11 mouse cellular contexts compared by ENCODE assay signal in the genomic region with DNA sequence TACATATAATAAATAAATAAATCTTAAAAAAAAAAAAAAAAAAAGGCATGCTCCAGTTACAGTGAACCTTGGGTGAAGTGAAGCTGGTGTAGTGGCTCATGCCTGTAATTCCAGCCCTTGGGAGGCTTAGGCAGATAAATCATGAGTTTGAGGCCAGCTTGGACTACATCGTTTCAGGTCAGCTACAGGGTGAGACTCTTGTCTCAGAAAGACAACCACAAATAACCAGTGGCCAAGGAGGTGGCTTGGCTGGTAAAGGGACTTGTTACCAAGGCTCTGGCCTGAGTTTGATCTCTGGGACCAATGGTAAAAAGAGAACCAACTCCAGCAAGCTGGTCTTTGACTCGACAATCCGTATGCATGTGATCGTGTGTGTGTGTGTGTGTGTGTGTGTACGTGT. TPM values are rescaled to one million over a fixed set of nuclear protein-coding genes. Genes with fewer than 3 reads are reported as not detected.
A peak's percentile ranks its signal among the peaks of the same experiment; 100 is the strongest.
DNase-seq lines count a peak whose midpoint lies in the region; ATAC-seq and TF ChIP-seq lines count a peak whose summit lies in the region.
"Had no signal": no experiment of that assay in that cellular context is flagged by ENCODE, and none has a peak within 500 bp of the region (broad histone marks: within the 10 kb centered on the region; RNA-seq: fewer than 3 reads in every experiment).

No protein-coding gene starts in this region.

- peak overlapping the region in 1 of 2 experiments; percentile 1; a peak in 1 of 4 replicates for H3K4me3 ChIP-seq in heart, embryonic 14.5 days (ENCODE audit: control insufficient read depth in 1 of 2, insufficient read depth in 1 of 2, low read depth in 1 of 2, low read length in 2 of 2)
- peak overlapping the region; percentile 23 for H3K4me3 ChIP-seq in lung, postnatal 0 days (ENCODE audit: low read depth, low read length)
- H3K4me3 ChIP-seq in lung, adult 2 months (replicated peaks; ENCODE audit: extremely low read depth, low read depth, low read length): no peak overlapping the region
- H3K4me3 ChIP-seq in intestine, embryonic 16.5 days (ENCODE audit: low read length): no peak overlapping the region
- H3K4me3 ChIP-seq in stomach, embryonic 15.5 days (replicated peaks): no peak overlapping the region
- H3K4me3 ChIP-seq: forebrain, embryonic 10.5 days had no signal

- TF ChIP-seq EP300 in lung, postnatal 0 days (IDR thresholded peaks at IDR 0.05): no peak

- H3K9ac ChIP-seq in heart, embryonic 14.5 days (ENCODE audit: low read length): no peak overlapping the region
- H3K9ac ChIP-seq in lung, postnatal 0 days (replicated peaks; ENCODE audit: low read depth): 0 out of 2 replicates have a peak overlapping the region, but pooled peaks have one; percentile 1
- no peak overlapping the region for H3K9ac ChIP-seq in intestine, embryonic 16.5 days (ENCODE audit: low read depth, low read length)
- no peak overlapping the region for H3K9ac ChIP-seq in stomach, embryonic 15.5 days

- H3K27ac ChIP-seq in heart, embryonic 14.5 days (replicated peaks in 1 of 2; ENCODE audit: control insufficient read depth in 1 of 2, insufficient read depth in 1 of 2, low read depth in 2 of 2, low read length in 2 of 2): no peak overlapping the region
- no peak overlapping the region for H3K27ac ChIP-seq in lung, postnatal 0 days (ENCODE audit: low read length)
- H3K27ac ChIP-seq in intestine, embryonic 16.5 days (ENCODE audit: low read length): no peak overlapping the region
- no peak overlapping the region for H3K27ac ChIP-seq in stomach, embryonic 15.5 days
- H3K27ac ChIP-seq: forebrain, embryonic 10.5 days had no signal

- no peaks in the 10 kb centered on the region for H3K9me3 ChIP-seq in heart, embryonic 14.5 days (ENCODE audit: control insufficient read depth, low read length)
- no peaks in the 10 kb centered on the region for H3K9me3 ChIP-seq in lung, postnatal 0 days (ENCODE audit: low read length)
- no peaks in the 10 kb centered on the region for H3K9me3 ChIP-seq in intestine, embryonic 16.5 days (ENCODE audit: control insufficient read depth, low read length)
- H3K9me3 ChIP-seq in stomach, embryonic 15.5 days: no peaks in the 10 kb centered on the region
- H3K9me3 ChIP-seq: forebrain, embryonic 10.5 days had no signal

- peaks cover 15% of the 10 kb centered on the region for H3K36me3 ChIP-seq in heart, embryonic 14.5 days (ENCODE audit: control insufficient read depth, insufficient read depth, low read length)
- 0 out of 2 replicates have a peak, but pooled peaks cover 11% of the 10 kb centered on the region for H3K36me3 ChIP-seq in lung, postnatal 0 days (ENCODE audit: insufficient read depth, low read length)
- H3K36me3 ChIP-seq in intestine, embryonic 16.5 days (ENCODE audit: control insufficient read depth, insufficient read depth, low read length): 0 out of 2 replicates have a peak, but pooled peaks cover 6% of the 10 kb centered on the region
- H3K36me3 ChIP-seq in stomach, embryonic 15.5 days: peaks cover 2% of the 10 kb centered on the region; the same call in 1 of the 2 replicates
- H3K36me3 ChIP-seq: forebrain, embryonic 10.5 days had no signal

- no peak for TF ChIP-seq POLR2A in lung, adult 2 months (IDR thresholded peaks at IDR 0.05; ENCODE audit: borderline replicate concordance, extremely low read depth, low read depth, low read length)

- 94% methylated on average over 5 of the region's 5 CpGs for WGBS in heart, embryonic 14.5 days
- 79% methylated on average over 5 of the region's 5 CpGs for WGBS in lung, postnatal 0 days
- WGBS in lung, adult 2 months: 70% methylated on average over 5 of the region's 5 CpGs
- WGBS in intestine, embryonic 16.5 days: 74% methylated on average over 5 of the region's 5 CpGs
- WGBS in stomach, embryonic 15.5 days: 84% methylated on average over 5 of the region's 5 CpGs

- no peak for DNase-seq in heart, adult 11 months
- no peak for DNase-seq in lung, postnatal 0 days (ENCODE audit: low spot score)
- DNase-seq in lung, adult 2 months: no peak
- DNase-seq in layer of hippocampus, postnatal 36 days: no peak
- no peak for DNase-seq in ovary, postnatal 36 days (ENCODE audit: low spot score)
- DNase-seq: gastrocnemius, postnatal 36 days; kidney, postnatal 10 days had no signal

- no peak for TF ChIP-seq CTCF in lung, postnatal 0 days (IDR thresholded peaks at IDR 0.05)
- no peak for TF ChIP-seq CTCF in lung, adult 2 months (IDR thresholded peaks at IDR 0.05; ENCODE audit: insufficient read depth, low read length)

- peaks cover 18 to 23% of the 10 kb centered on the region in 2 experiments for H3K4me1 ChIP-seq in heart, embryonic 14.5 days (ENCODE audit: control insufficient read depth in 2 of 2, insufficient read depth in 2 of 2, low read length in 2 of 2)
- H3K4me1 ChIP-seq in lung, postnatal 0 days (ENCODE audit: insufficient read depth, low read depth, low read length): peaks cover 16% of the 10 kb centered on the region; the same call in 1 of the 2 replicates
- peaks cover 18% of the 10 kb centered on the region for H3K4me1 ChIP-seq in lung, adult 2 months (ENCODE audit: control insufficient read depth, insufficient read depth, low read length)
- peaks cover 26% of the 10 kb centered on the region for H3K4me1 ChIP-seq in intestine, embryonic 16.5 days (ENCODE audit: control insufficient read depth, insufficient read depth, low read length)
- H3K4me1 ChIP-seq in stomach, embryonic 15.5 days: peaks cover 14% of the 10 kb centered on the region

- peak overlapping the region; percentile 52 for H3K4me2 ChIP-seq in heart, embryonic 14.5 days (ENCODE audit: low read length)
- H3K4me2 ChIP-seq in lung, postnatal 0 days (replicated peaks; ENCODE audit: low read depth, low read length): peak overlapping the region; percentile 87
- peak overlapping the region; percentile 49 for H3K4me2 ChIP-seq in intestine, embryonic 16.5 days (ENCODE audit: low read depth, low read length)
- H3K4me2 ChIP-seq in stomach, embryonic 15.5 days: peak overlapping the region; percentile 29

- ATAC-seq in heart, embryonic 14.5 days (ENCODE audit: insufficient number of reproducible peaks, insufficient read depth, low FRiP score, low read depth): no peak
- ATAC-seq in lung, postnatal 0 days: no peak
- ATAC-seq in intestine, embryonic 16.5 days: no peak
- no peak for ATAC-seq in stomach, embryonic 15.5 days (ENCODE audit: insufficient read depth, low FRiP score, low read depth)

- H3K27me3 ChIP-seq in heart, embryonic 14.5 days (ENCODE audit: control insufficient read depth, insufficient read depth, low read length): no peaks in the 10 kb centered on the region
- no peaks in the 10 kb centered on the region for H3K27me3 ChIP-seq in lung, postnatal 0 days (replicated peaks; ENCODE audit: insufficient read depth, low read length)
- H3K27me3 ChIP-seq in intestine, embryonic 16.5 days (replicated peaks; ENCODE audit: control insufficient read depth, insufficient read depth, low read length): no peaks in the 10 kb centered on the region
- no peaks in the 10 kb centered on the region for H3K27me3 ChIP-seq in stomach, embryonic 15.5 days (replicated peaks)

RNA-seq across cellular contexts. Expression of a gene that starts 2.9 kb away (rescaled TPM):
- 15.9 and 16.7 TPM in 2 replicates for polyA plus RNA-seq in heart, embryonic 14.5 days (2014; fragmentation: Nextera tagmentation; extraction: Ambion mirVana)
- polyA plus RNA-seq in lung, postnatal 0 days (2015; fragmentation: Nextera tagmentation; extraction: Ambion mirVana): 23.5 and 24.3 TPM in 2 replicates
- 51.5 and 52.9 TPM in 2 replicates for polyA plus RNA-seq in lung, adult 2 months (2012; rRNA removed)
- 27.5 and 27.6 TPM in 2 replicates for polyA plus RNA-seq in intestine, embryonic 16.5 days (2015; fragmentation: Nextera tagmentation; extraction: Ambion mirVana)
- polyA plus RNA-seq in stomach, embryonic 15.5 days (2015; fragmentation: Nextera tagmentation; extraction: Ambion mirVana): 28.4 and 29.6 TPM in 2 replicates
- total RNA-seq in layer of hippocampus, postnatal 36 days (2021): 1 to 10 TPM; 3.4 to 4.5 TPM

RNA-seq across cellular contexts. Expression of a gene that starts 32.0 kb away (rescaled TPM):
- polyA plus RNA-seq in heart, embryonic 14.5 days (2014; fragmentation: Nextera tagmentation; extraction: Ambion mirVana): 6.5 and 6.6 TPM in 2 replicates
- polyA plus RNA-seq in lung, postnatal 0 days (2015; fragmentation: Nextera tagmentation; extraction: Ambion mirVana): 5.6 and 5.8 TPM in 2 replicates
- polyA plus RNA-seq in lung, adult 2 months (2012; rRNA removed): 3.5 and 4.0 TPM in 2 replicates
- polyA plus RNA-seq in intestine, embryonic 16.5 days (2015; fragmentation: Nextera tagmentation; extraction: Ambion mirVana): 9.8 and 10.1 TPM in 2 replicates
- polyA plus RNA-seq in stomach, embryonic 15.5 days (2015; fragmentation: Nextera tagmentation; extraction: Ambion mirVana): 14.4 and 15.7 TPM in 2 replicates
- 10 to 100 TPM; 17.5 to 19.4 TPM for total RNA-seq in layer of hippocampus, postnatal 36 days (2021)

RNA-seq across cellular contexts. Expression of a gene that starts 35.3 kb away (rescaled TPM):
- not detected in 2 replicates for polyA plus RNA-seq in heart, embryonic 14.5 days (2014; fragmentation: Nextera tagmentation; extraction: Ambion mirVana)
- not detected in 2 replicates for polyA plus RNA-seq in lung, postnatal 0 days (2015; fragmentation: Nextera tagmentation; extraction: Ambion mirVana)
- polyA plus RNA-seq in lung, adult 2 months (2012; rRNA removed): 0.97 and 1.3 TPM in 2 replicates
- polyA plus RNA-seq in intestine, embryonic 16.5 days (2015; fragmentation: Nextera tagmentation; extraction: Ambion mirVana): not detected in 2 replicates
- polyA plus RNA-seq in stomach, embryonic 15.5 days (2015; fragmentation: Nextera tagmentation; extraction: Ambion mirVana): not detected in 2 replicates
- total RNA-seq in layer of hippocampus, postnatal 36 days (2021): not detected
- total RNA-seq: gastrocnemius, postnatal 36 days had no signal
- polyA plus RNA-seq: forebrain, embryonic 10.5 days had no signal

RNA-seq across cellular contexts. Expression of a gene that starts 46.8 kb away (rescaled TPM):
- polyA plus RNA-seq in heart, embryonic 14.5 days (2014; fragmentation: Nextera tagmentation; extraction: Ambion mirVana): 48.0 and 49.9 TPM in 2 replicates
- polyA plus RNA-seq in lung, postnatal 0 days (2015; fragmentation: Nextera tagmentation; extraction: Ambion mirVana): 63.0 and 68.8 TPM in 2 replicates
- 17.7 and 28.1 TPM in 2 replicates for polyA plus RNA-seq in lung, adult 2 months (2012; rRNA removed)
- polyA plus RNA-seq in intestine, embryonic 16.5 days (2015; fragmentation: Nextera tagmentation; extraction: Ambion mirVana): 168 and 189 TPM in 2 replicates
- 74.5 and 85.0 TPM in 2 replicates for polyA plus RNA-seq in stomach, embryonic 15.5 days (2015; fragmentation: Nextera tagmentation; extraction: Ambion mirVana)
- 10 to 100 TPM; 12.9 to 13.1 TPM for total RNA-seq in layer of hippocampus, postnatal 36 days (2021)

Comparison
In these comparisons a context has a peak if more than half of its experiments do, and no peak if none do; other contexts are left out.
1. H3K4me2 ChIP-seq: peak in every context shown above with its lines; median percentile 87 in lung, postnatal 0 days; 52 in heart, embryonic 14.5 days; 49 in intestine, embryonic 16.5 days; 29 in stomach, embryonic 15.5 days.